Mouse (Mus musculus): ENCODE data around the gene Trim28.

- TF ChIP-seq CTCF (IDR thresholded peaks at IDR 0.05; ENCODE audit: extremely low read depth, insufficient read length, insufficient replicate concordance, low read depth, low read length) (no peak), POLR2A (IDR thresholded peaks at IDR 0.05; ENCODE audit: low read depth, low read length) (no peak)
These were observed 40.3 kb downstream of the Trim28 start for GRCm38 (mm10) chr7:13039181-13039580.

All from small intestine, adult 2 months (tissue).